Mouse (Mus musculus) lung, postnatal 0 days (tissue): ENCODE measurements around the gene Nfatc2. TPM values are rescaled to one million over a fixed set of nuclear protein-coding genes. Genes with fewer than 3 reads are reported as not detected.

ENCODE experiments used
- ATAC-seq: fragments of 200-750 bp; cut with Nextera tagmentation; 2 replicates; pipeline ENCODE4 v1.8.0; 2017; ENCODE audit warnings: moderate library complexity
- DNase-seq: peaks from one replicate; pipeline ENCODE4 v3.0.0-alpha.2; 2016; ENCODE audit warnings: low spot score
- H3K27ac ChIP-seq: fragments of 300-500 bp; sonication (generic); 2 replicates; pipeline ENCODE4 v1.5.1; 2014; ENCODE audit warnings: antibody characterized with exemption, mild to moderate bottlenecking, low read length, mixed read lengths
- H3K27me3 ChIP-seq: fragments of 300-500 bp; sonication (generic); replicated peaks from 2 replicates; pipeline ENCODE4 v1.6.1; 2014; ENCODE audit warnings: low read length, mixed read lengths; ENCODE audit not compliant: insufficient read depth
- H3K36me3 ChIP-seq: fragments of 300-500 bp; sonication (generic); 2 replicates; pipeline ENCODE4 v1.6.1; 2014; ENCODE audit warnings: low read length, mixed read lengths; ENCODE audit not compliant: insufficient read depth
- H3K4me1 ChIP-seq: fragments of 300-500 bp; sonication (generic); 2 replicates; pipeline ENCODE4 v1.6.1; 2014; ENCODE audit warnings: antibody characterized with exemption, low read depth, low read length, mixed read lengths; ENCODE audit not compliant: insufficient read depth
- H3K4me2 ChIP-seq: fragments of 300-500 bp; sonication (generic); replicated peaks from 2 replicates; pipeline ENCODE4 v1.6.1; 2014; ENCODE audit warnings: low read depth, mild to moderate bottlenecking, low read length, moderate library complexity, mixed read lengths
- H3K4me3 ChIP-seq: fragments of 300-500 bp; sonication (generic); 2 replicates; pipeline ENCODE4 v1.5.1; 2014; ENCODE audit warnings: low read depth, low read length
- H3K9ac ChIP-seq: fragments of 300-500 bp; sonication (generic); replicated peaks from 2 replicates; pipeline ENCODE4 v1.6.1; 2014; ENCODE audit warnings: low read depth, mild to moderate bottlenecking
- H3K9me3 ChIP-seq: fragments of 300-500 bp; sonication (generic); 2 replicates; pipeline ENCODE4 v1.6.1; 2016; ENCODE audit warnings: low read length, mixed read lengths
- CTCF ChIP-seq: IDR thresholded peaks from 2 replicates; pipeline ENCODE4 v1.5.1; 2016; ENCODE audit warnings: antibody characterized with exemption, mild to moderate bottlenecking
- EP300 ChIP-seq: IDR thresholded peaks from 2 replicates; pipeline ENCODE4 v1.6.1; 2016; ENCODE audit warnings: antibody characterized with exemption, mild to moderate bottlenecking, control low read depth
- WGBS: fragments of 180-500 bp; shearing (Covaris S2); extraction: QIAGEN DNeasy Blood & Tissue Kit; methylation state at CpG from one replicate; pipeline ENCODE4 v1.1.7; 2014; 5-methylcytosine and 5-hydroxymethylcytosine counted together
- polyA plus RNA-seq: library from polyadenylated mRNA; unstranded; fragments of >200 nt; fragmentation: Nextera tagmentation; extraction: Ambion mirVana; gene quantifications from 2 replicates; pipeline ENCODE4 v1.2.1, GENCODE M21; 2015

The Nfatc2 gene
- polyA plus RNA-seq, 1 experiment from 2014 or later = 0.72 TPM

DNA sequence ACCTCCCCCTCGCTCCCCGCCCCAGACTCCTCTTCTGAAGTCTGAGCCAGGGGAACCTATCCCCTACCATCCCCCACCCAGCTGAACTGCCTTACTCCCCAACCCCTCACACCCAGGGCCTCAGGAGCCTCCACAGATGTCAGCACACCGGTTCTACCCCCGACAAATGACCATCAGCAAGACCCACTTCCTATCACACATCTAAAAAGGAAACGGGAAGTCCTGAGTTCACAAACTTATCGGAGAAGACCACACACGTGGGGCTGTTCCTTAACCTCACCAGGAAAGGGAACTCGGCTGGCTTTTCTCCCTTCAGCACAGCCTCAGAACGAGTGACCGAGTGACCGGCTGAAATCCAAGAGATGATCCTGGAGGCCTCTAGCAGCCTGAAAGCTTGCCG lies 38.3 kb downstream of the Nfatc2 start:
- no peak overlapping the region for H3K27ac ChIP-seq

DNA sequence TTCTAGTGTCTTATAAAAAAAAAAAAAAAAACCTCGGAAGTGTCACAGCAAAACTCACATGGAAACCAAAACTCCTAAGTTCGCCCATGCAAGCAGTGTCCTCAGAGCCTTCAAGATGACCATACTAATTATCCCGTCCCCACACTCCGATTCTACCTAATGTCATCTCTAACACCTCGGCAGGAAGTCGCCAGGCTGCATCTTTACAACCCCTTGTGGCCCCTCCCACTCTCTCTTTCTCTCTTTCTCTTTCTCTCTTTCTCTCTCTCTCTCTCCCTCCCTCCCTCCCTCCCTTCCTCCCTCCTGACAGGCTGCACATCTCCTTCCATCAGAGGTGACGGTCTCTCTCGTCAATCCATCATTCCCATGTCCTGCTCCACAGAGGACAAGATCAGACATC lies 44.4 kb downstream of the Nfatc2 start:
- peaks cover 7% of the 10 kb centered on the region; the same call in 1 of the 2 replicates for H3K4me1 ChIP-seq
- no peak for TF ChIP-seq CTCF
- no peak for TF ChIP-seq EP300
- H3K9ac ChIP-seq = no peak overlapping the region
- no peak overlapping the region for H3K4me2 ChIP-seq
- ATAC-seq = no peak
- WGBS = 51% methylated on average over 8 of the region's 8 CpGs
- no peak for DNase-seq
- H3K36me3 ChIP-seq = no peaks in the 10 kb centered on the region
- H3K27me3 ChIP-seq = no peaks in the 10 kb centered on the region; the same call in 1 of the 2 replicates
- no peak overlapping the region for H3K4me3 ChIP-seq
- no peaks in the 10 kb centered on the region for H3K9me3 ChIP-seq
- no peak overlapping the region for H3K27ac ChIP-seq

More for the DNA sequence above, 38.3 kb downstream of the Nfatc2 start:
- H3K4me3 ChIP-seq = no peak overlapping the region
- WGBS = 22% methylated on average over 12 of the region's 12 CpGs
- no peaks in the 10 kb centered on the region for H3K9me3 ChIP-seq
- H3K4me2 ChIP-seq = no peak overlapping the region; the same call in 1 of the 2 replicates
- H3K36me3 ChIP-seq = no peaks in the 10 kb centered on the region
- ATAC-seq (no peak; the same call in 1 of the 2 replicates), DNase-seq (no peak)
- 0 out of 2 replicates have a peak, but pooled peaks cover 7% of the 10 kb centered on the region for H3K27me3 ChIP-seq
- TF ChIP-seq EP300 = no peak
- no peak for TF ChIP-seq CTCF
- H3K9ac ChIP-seq = no peak overlapping the region
- H3K4me1 ChIP-seq = peaks cover 5% of the 10 kb centered on the region; the same call in 1 of the 2 replicates

DNA sequence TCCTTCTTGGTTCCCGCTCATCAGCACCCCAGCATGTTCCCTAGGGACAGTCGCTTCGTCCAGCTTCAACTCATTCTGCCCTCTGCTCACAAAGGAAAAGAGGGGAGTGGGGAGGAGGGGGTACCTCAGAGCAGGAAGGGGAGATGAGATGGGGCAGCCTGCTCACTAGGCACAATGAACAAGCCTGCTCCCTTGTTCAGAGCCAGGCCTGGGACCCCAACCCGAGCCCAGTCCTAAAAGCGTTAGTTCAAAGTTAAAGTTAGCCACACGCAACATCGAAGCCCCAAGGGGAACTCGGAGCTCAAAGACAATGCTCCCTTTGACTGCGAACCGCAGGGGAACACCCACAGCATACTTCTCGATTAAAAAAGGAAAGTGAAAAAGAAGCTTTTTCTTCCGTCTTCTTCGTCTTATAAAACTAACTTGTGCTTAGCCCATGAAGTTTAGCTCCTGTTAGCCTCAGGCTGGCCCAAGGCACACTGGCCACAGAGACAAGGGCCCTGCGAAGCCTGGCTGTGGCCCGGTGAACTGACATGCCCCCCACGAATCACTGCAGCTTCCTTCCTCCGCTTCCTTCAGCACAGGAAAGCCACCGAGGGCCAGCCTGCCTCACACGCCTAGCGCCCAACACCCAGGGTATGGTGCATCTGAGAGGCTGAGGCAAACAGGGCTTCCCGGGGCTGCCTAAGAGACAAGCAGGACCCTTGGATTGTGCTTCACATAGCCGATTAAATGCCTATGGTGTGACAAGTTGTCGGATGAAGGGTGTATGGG lies 45.4 kb downstream of the Nfatc2 start:
- H3K9me3 ChIP-seq = no peaks in the 10 kb centered on the region
- DNase-seq = no peak
- H3K4me2 ChIP-seq = peak overlapping the region; percentile 39
- no peaks in the 10 kb centered on the region; the same call in 1 of the 2 replicates for H3K27me3 ChIP-seq
- H3K27ac ChIP-seq = no peak overlapping the region
- peak overlapping the region; percentile 19 for H3K4me3 ChIP-seq
- H3K36me3 ChIP-seq = no peaks in the 10 kb centered on the region
- TF ChIP-seq EP300 = no peak
- TF ChIP-seq CTCF = peak; percentile 26; the same call in 1 of the 2 replicates
- no peak overlapping the region for H3K9ac ChIP-seq
- ATAC-seq = no peak
- H3K4me1 ChIP-seq = peaks cover 7% of the 10 kb centered on the region; the same call in 1 of the 2 replicates
- WGBS = 37% methylated on average over 23 of the region's 23 CpGs

DNA sequence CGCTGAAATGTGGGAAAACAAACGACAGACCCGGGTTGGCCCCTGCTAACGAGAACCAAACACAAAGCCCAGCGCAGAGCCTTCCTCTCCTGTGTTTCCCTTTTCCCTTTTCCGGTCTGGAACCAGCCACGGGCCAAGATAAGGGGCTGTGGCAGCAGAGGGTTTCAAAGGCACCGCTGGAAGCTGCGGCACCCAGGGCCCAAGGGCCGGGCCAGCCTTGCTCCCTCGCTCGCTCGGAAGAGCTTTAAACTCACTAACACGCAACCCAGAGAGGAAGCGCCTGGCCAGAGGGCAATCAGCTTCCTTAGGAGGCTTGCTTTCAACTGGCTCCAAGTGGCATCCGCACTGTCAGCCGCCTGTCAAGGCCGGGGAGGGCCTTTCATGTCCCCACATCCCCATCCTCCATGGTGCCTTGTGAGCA lies 47.9 kb downstream of the Nfatc2 start:
- H3K27ac ChIP-seq = no peak overlapping the region
- H3K36me3 ChIP-seq = no peaks in the 10 kb centered on the region
- no peak overlapping the region for H3K9ac ChIP-seq
- peak; percentile 44 for DNase-seq
- H3K27me3 ChIP-seq = no peaks in the 10 kb centered on the region; the same call in 1 of the 2 replicates
- peaks cover 7% of the 10 kb centered on the region; the same call in 1 of the 2 replicates for H3K4me1 ChIP-seq
- no peaks in the 10 kb centered on the region for H3K9me3 ChIP-seq
- 12% methylated on average over 16 of the region's 18 CpGs for WGBS
- no peak overlapping the region for H3K4me2 ChIP-seq
- TF ChIP-seq EP300 (0 out of 2 replicates have a peak, but pooled peaks have one; percentile 24), CTCF (no peak)
- no peak overlapping the region for H3K4me3 ChIP-seq
- ATAC-seq = peak; percentile 52

DNA sequence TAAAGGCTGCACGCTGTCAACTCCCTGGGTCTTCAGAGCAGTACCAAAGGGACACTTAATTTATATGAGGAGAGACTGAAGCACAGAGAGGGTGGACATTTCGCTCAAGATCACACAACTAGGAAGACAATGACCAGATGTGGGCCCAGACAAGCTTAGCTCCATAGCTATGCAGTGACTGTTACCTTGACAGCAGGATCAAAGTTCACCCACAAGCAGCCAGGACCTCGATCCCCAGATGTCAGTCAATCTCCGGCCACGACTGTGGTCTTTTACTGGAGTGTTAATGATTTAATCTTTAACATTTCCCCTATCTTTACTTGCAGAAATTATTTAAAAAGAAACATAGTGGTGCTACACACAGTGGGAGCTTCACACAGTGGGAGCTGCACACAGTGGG lies 49.1 kb downstream of the Nfatc2 start:
- no peak for TF ChIP-seq EP300
- no peak for TF ChIP-seq CTCF
- H3K4me3 ChIP-seq = no peak overlapping the region
- H3K9ac ChIP-seq = no peak overlapping the region
- no peaks in the 10 kb centered on the region; the same call in 1 of the 2 replicates for H3K27me3 ChIP-seq
- no peaks in the 10 kb centered on the region for H3K36me3 ChIP-seq
- 53% methylated on average over 5 of the region's 5 CpGs for WGBS
- ATAC-seq (no peak), DNase-seq (no peak)
- H3K4me1 ChIP-seq = peaks cover 7% of the 10 kb centered on the region; the same call in 1 of the 2 replicates
- H3K9me3 ChIP-seq = no peaks in the 10 kb centered on the region
- H3K4me2 ChIP-seq = no peak overlapping the region
- H3K27ac ChIP-seq = no peak overlapping the region

DNA sequence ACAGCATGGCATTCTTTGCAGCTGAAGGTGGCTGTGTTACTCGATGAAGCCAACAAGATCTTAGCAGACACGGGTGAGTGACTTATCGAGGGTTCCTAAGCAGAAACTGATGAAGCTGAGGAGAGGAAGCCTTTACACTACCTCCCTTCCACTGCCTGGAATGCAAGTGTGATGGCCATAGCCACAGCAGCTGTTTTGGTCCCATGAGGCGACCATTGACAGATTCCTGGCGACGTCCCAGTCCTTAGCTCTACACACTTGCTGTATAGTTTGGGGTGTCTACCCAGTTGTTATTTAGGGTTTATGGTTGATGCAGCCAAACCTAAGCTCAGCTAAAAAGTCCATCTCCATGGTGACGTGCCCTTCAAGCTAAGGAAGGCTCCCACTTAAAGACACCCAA lies 50.2 kb downstream of the Nfatc2 start:
- Histone ChIP-seq H3K4me2 (no peak overlapping the region), H3K36me3 (no peaks in the 10 kb centered on the region), H3K27ac (no peak overlapping the region), H3K27me3 (no peaks in the 10 kb centered on the region; the same call in 1 of the 2 replicates), H3K9ac (no peak overlapping the region), H3K4me1 (no peaks in the 10 kb centered on the region; the same call in 1 of the 2 replicates), H3K4me3 (no peak overlapping the region), H3K9me3 (no peaks in the 10 kb centered on the region)
- ATAC-seq (no peak), DNase-seq (no peak)
- 81% methylated on average over 7 of the region's 7 CpGs for WGBS
- TF ChIP-seq CTCF (no peak), EP300 (no peak)
